Comparison of ENCODE assay signal across 8 mouse cellular contexts in genomic region chr2:32962875-32963220, GRCm38 (mm10). TPM values are rescaled to one million over a fixed set of nuclear protein-coding genes. Genes with fewer than 3 reads are reported as not detected.
DNase-seq lines count a peak whose midpoint lies in the region; ATAC-seq and TF ChIP-seq lines count a peak whose summit lies in the region.

No protein-coding gene starts in this region.

- no peaks in the 10 kb centered on the region for H3K9me3 ChIP-seq in heart, embryonic 15.5 days (replicated peaks)
- no peaks in the 10 kb centered on the region for H3K9me3 ChIP-seq in MEL (replicated peaks; ENCODE audit: insufficient read depth, low read length)
- no peaks in the 10 kb centered on the region for H3K9me3 ChIP-seq in hindbrain, embryonic 16.5 days (ENCODE audit: control insufficient read depth, low read length)

- peaks cover 21% of the 10 kb centered on the region for H3K36me3 ChIP-seq in heart, embryonic 15.5 days
- H3K36me3 ChIP-seq in MEL (ENCODE audit: control insufficient read depth in 1 of 2, insufficient read depth in 2 of 2, low read length in 2 of 2) (peaks cover 6 to 12% of the 10 kb centered on the region in 2 experiments), myocyte (ENCODE audit: control insufficient read depth, insufficient read depth) (peaks cover 26% of the 10 kb centered on the region)
- peaks cover 7% of the 10 kb centered on the region; the same call in 1 of the 2 replicates for H3K36me3 ChIP-seq in hindbrain, embryonic 16.5 days (ENCODE audit: control insufficient read depth, insufficient read depth, low read length)

- H3K4me1 ChIP-seq in heart, embryonic 15.5 days (replicated peaks) = peaks cover 49% of the 10 kb centered on the region
- H3K4me1 ChIP-seq in MEL (ENCODE audit: control insufficient read depth in 1 of 2, insufficient read depth in 2 of 2, low read length in 2 of 2) = peaks cover 0 to 13% of the 10 kb centered on the region in 2 experiments; a peak in 3 of 4 replicates
- peaks cover 27% of the 10 kb centered on the region for H3K4me1 ChIP-seq in hindbrain, embryonic 16.5 days (ENCODE audit: control insufficient read depth, insufficient read depth, low read depth, low read length)

- DNase-seq in heart, adult 9 months (ENCODE audit: low spot score in 2 of 2) = no peak
- peak; percentile 49 for DNase-seq in MEL (ENCODE audit: low read depth, low spot score)
- DNase-seq in frontal cortex, postnatal 25 days (ENCODE audit: low spot score in 2 of 2) = no peak
- no peak for DNase-seq in left cerebral cortex, postnatal 14 days (ENCODE audit: low spot score in 2 of 2)
- no peak for DNase-seq in layer of hippocampus, adult 9-10 months (ENCODE audit: low spot score)

- H3K4me3 ChIP-seq in heart, embryonic 15.5 days = peak overlapping the region; percentile 80
- H3K4me3 ChIP-seq in MEL (ENCODE audit: control insufficient read depth in 1 of 2, insufficient read depth in 1 of 2, low read depth in 2 of 2, low read length in 2 of 2) (peak overlapping the region; percentile 51 to 84), myocyte (peak overlapping the region; percentile 96)
- H3K4me3 ChIP-seq in hindbrain, embryonic 16.5 days (ENCODE audit: low read length) = peak overlapping the region; percentile 76

- TF ChIP-seq RAD21 in MEL (IDR thresholded peaks at IDR 0.05; ENCODE audit: low read depth, low read length) = no peak

- peak overlapping the region; percentile 75 for H3K4me2 ChIP-seq in heart, embryonic 15.5 days
- H3K4me2 ChIP-seq in hindbrain, embryonic 16.5 days (ENCODE audit: low read length) = peak overlapping the region; percentile 78
- peak overlapping the region; percentile 90 for H3K4me2 ChIP-seq in myocyte (ENCODE audit: low read depth)

- peak overlapping the region; percentile 74 for H3K9ac ChIP-seq in heart, embryonic 15.5 days
- peak overlapping the region; percentile 91 for H3K9ac ChIP-seq in MEL (ENCODE audit: control insufficient read depth, low read depth, low read length, poor library complexity, severe bottlenecking)
- peak overlapping the region; percentile 88 for H3K9ac ChIP-seq in hindbrain, embryonic 16.5 days (ENCODE audit: low read depth, low read length)

- no peak for TF ChIP-seq CTCF in MEL (IDR thresholded peaks at IDR 0.05 in 2 of 3, conservative IDR thresholded peaks at IDR 0.05 in 1 of 3; ENCODE audit: control insufficient read depth in 1 of 3, insufficient read depth in 1 of 3, low read depth in 2 of 3, low read length in 3 of 3, poor library complexity in 1 of 3, severe bottlenecking in 1 of 3)

- H3K27me3 ChIP-seq in heart, embryonic 15.5 days = no peaks in the 10 kb centered on the region
- H3K27me3 ChIP-seq in MEL (ENCODE audit: control insufficient read depth in 1 of 2, insufficient read depth in 2 of 2, low read length in 2 of 2) (no peaks in the 10 kb centered on the region), myocyte (ENCODE audit: control insufficient read depth, insufficient read depth, insufficient read length) (no peaks in the 10 kb centered on the region)
- H3K27me3 ChIP-seq in hindbrain, embryonic 16.5 days (replicated peaks; ENCODE audit: control insufficient read depth, insufficient read depth, low read length) = no peaks in the 10 kb centered on the region

- peaks cover 50% of the 10 kb centered on the region for H3K79me2 ChIP-seq in MEL (ENCODE audit: control insufficient read depth, insufficient read depth, low read length, poor library complexity)
- peaks cover 28% of the 10 kb centered on the region for H3K79me2 ChIP-seq in myocyte (ENCODE audit: control insufficient read depth, insufficient read depth)

- peak in 1 of 2 experiments; percentile 9; a peak in 2 of 4 replicates for TF ChIP-seq POLR2A in MEL (IDR thresholded peaks at IDR 0.05; ENCODE audit: control insufficient read depth in 1 of 2, insufficient read depth in 1 of 2, low read depth in 1 of 2, low read length in 2 of 2, poor library complexity in 1 of 2)
- TF ChIP-seq POLR2A in myocyte (IDR thresholded peaks at IDR 0.05; ENCODE audit: insufficient read length, low read depth) = no peak

- intact Hi-C loops in left cerebral cortex, postnatal 14 days (cut with DNase I) = no loop called here

- peak overlapping the region; percentile 52 for H3ac ChIP-seq in myocyte (ENCODE audit: control insufficient read depth, insufficient read length)

- WGBS in heart, embryonic 15.5 days = 8% methylated on average over 9 of the region's 9 CpGs
- WGBS in hindbrain, embryonic 16.5 days = 8% methylated on average over 9 of the region's 9 CpGs

- H3K27ac ChIP-seq in heart, embryonic 15.5 days = peak overlapping the region; percentile 81
- H3K27ac ChIP-seq in MEL (ENCODE audit: control insufficient read depth, low read depth, low read length) = peak overlapping the region; percentile 95
- H3K27ac ChIP-seq in hindbrain, embryonic 16.5 days (ENCODE audit: low read depth, low read length) = no peak overlapping the region

- ATAC-seq in heart, embryonic 15.5 days (replicated peaks; ENCODE audit: insufficient number of reproducible peaks, insufficient read depth, low FRiP score, low read depth) = no peak
- ATAC-seq in hindbrain, embryonic 16.5 days = no peak

- no peak for TF ChIP-seq EP300 in MEL (IDR thresholded peaks at IDR 0.05; ENCODE audit: low read depth in 1 of 2, low read length in 2 of 2)

TF ChIP-seq in MEL, 35 proteins besides CTCF, POLR2A, EP300 and RAD21:
- TF ChIP-seq MXI1 (IDR thresholded peaks at IDR 0.05; ENCODE audit: low read depth, low read length) = no peak; the same call in 1 of the 2 replicates
- TF ChIP-seq ZMIZ1 (IDR thresholded peaks at IDR 0.05; ENCODE audit: low read depth, low read length) = 0 out of 2 replicates have a peak, but pooled peaks have one; percentile 39
- TF ChIP-seq ZNF384 (IDR thresholded peaks at IDR 0.05; ENCODE audit: low read depth, low read length) = no peak
- TF ChIP-seq BHLHE40 (IDR thresholded peaks at IDR 0.05; ENCODE audit: borderline replicate concordance, low read depth, low read length) = no peak

TF ChIP-seq in myocyte, 11 proteins besides CTCF, POLR2A, EP300 and RAD21:
- TF ChIP-seq MYOD1 (IDR thresholded peaks at IDR 0.05; ENCODE audit: control insufficient read depth in 1 of 3, insufficient read length in 2 of 3, low read depth in 2 of 3) = no peak
- TF ChIP-seq POLR2AphosphoS2 (IDR thresholded peaks at IDR 0.05; ENCODE audit: insufficient read length, low read depth) = no peak
- TF ChIP-seq MAX (IDR thresholded peaks at IDR 0.05; ENCODE audit: low read depth) = no peak
- TF ChIP-seq TCF3 (IDR thresholded peaks at IDR 0.05; ENCODE audit: insufficient read length, low read depth) = no peak
- no peak for TF ChIP-seq CEBPB (IDR thresholded peaks at IDR 0.05; ENCODE audit: insufficient read depth, poor library complexity, severe bottlenecking)
- no peak for TF ChIP-seq USF1 (IDR thresholded peaks at IDR 0.05; ENCODE audit: low read depth)

RNA-seq across cellular contexts. Expression of gene Lrsam1, which starts 1.4 kb away (rescaled TPM):
- 8.3 and 9.3 TPM in 2 replicates for polyA plus RNA-seq in heart, embryonic 15.5 days (2015; fragmentation: Nextera tagmentation; extraction: Ambion mirVana)
- total RNA-seq in MEL (2012; rRNA removed) = 13.5 and 17.9 TPM in 2 replicates
- polyA plus RNA-seq in MEL (2012; ENCODE audit: insufficient read depth in 1 of 2, insufficient read length in 2 of 2, low read depth in 1 of 2, low replicate concordance in 2 of 2, missing spikeins in 1 of 2) = 10 to 100 TPM in 1 of 2 experiments, not detected in 1; 14.2 TPM
- 24.5 and 28.3 TPM in 2 replicates for polyA plus RNA-seq in hindbrain, embryonic 16.5 days (2015; fragmentation: Nextera tagmentation; extraction: Ambion mirVana)
- polyA plus RNA-seq in myocyte (2012; fragmentation: generic; extraction: Trizol) = 11.5 TPM
- 10 to 100 TPM; 31.1 to 40.6 TPM for total RNA-seq in left cerebral cortex, postnatal 14 days (2021)

RNA-seq across cellular contexts. Expression of gene Rpl12, which starts 1.5 kb away (rescaled TPM):
- polyA plus RNA-seq in heart, embryonic 15.5 days (2015; fragmentation: Nextera tagmentation; extraction: Ambion mirVana) = 79.3 and 89.3 TPM in 2 replicates
- 1,806 and 1,842 TPM in 2 replicates for total RNA-seq in MEL (2012; rRNA removed)
- 100 to 1,000 TPM in 1 of 2 experiments, not detected in 1; 116 TPM for polyA plus RNA-seq in MEL (2012; ENCODE audit: insufficient read depth in 1 of 2, insufficient read length in 2 of 2, low read depth in 1 of 2, low replicate concordance in 2 of 2, missing spikeins in 1 of 2)
- 78.7 and 85.4 TPM in 2 replicates for polyA plus RNA-seq in hindbrain, embryonic 16.5 days (2015; fragmentation: Nextera tagmentation; extraction: Ambion mirVana)
- 2,628 TPM for polyA plus RNA-seq in myocyte (2012; fragmentation: generic; extraction: Trizol)
- 100 to 1,000 TPM; 117 to 120 TPM for total RNA-seq in left cerebral cortex, postnatal 14 days (2021)

RNA-seq across cellular contexts. Expression of gene Slc2a8, which starts 19.0 kb away (rescaled TPM):
- polyA plus RNA-seq in heart, embryonic 15.5 days (2015; fragmentation: Nextera tagmentation; extraction: Ambion mirVana) = 20.4 and 23.6 TPM in 2 replicates
- 7.4 and 7.8 TPM in 2 replicates for total RNA-seq in MEL (2012; rRNA removed)
- polyA plus RNA-seq in MEL (2012; ENCODE audit: insufficient read depth in 1 of 2, insufficient read length in 2 of 2, low read depth in 1 of 2, low replicate concordance in 2 of 2, missing spikeins in 1 of 2) (10 to 100 TPM in 1 of 2 experiments, not detected in 1; 16.0 TPM), myocyte (2012; fragmentation: generic; extraction: Trizol) (13.5 TPM)
- 23.2 and 26.0 TPM in 2 replicates for polyA plus RNA-seq in hindbrain, embryonic 16.5 days (2015; fragmentation: Nextera tagmentation; extraction: Ambion mirVana)
- total RNA-seq in left cerebral cortex, postnatal 14 days (2021) = 10 to 100 TPM; 25.0 to 27.4 TPM

Comparison
In these comparisons a context has a peak if more than half of its experiments do, and no peak if none do; other contexts are left out.
1. RNA of gene Rpl12, which starts 1.5 kb away (polyA plus RNA-seq): 2,628 TPM in myocyte (single experiment); 116 TPM in MEL, 79.3 to 89.3 TPM in heart, embryonic 15.5 days and 78.7 to 85.4 TPM in hindbrain, embryonic 16.5 days; every median in the first group is over 10 times any median in the second.
2. Peak in every context shown above with its lines, with median percentiles within 50 percentile points of each other: H3K4me2 ChIP-seq, H3K4me3 ChIP-seq and H3K9ac ChIP-seq.